Mouse (Mus musculus): ENCODE measurements around the gene Tdrd3.

DNA sequence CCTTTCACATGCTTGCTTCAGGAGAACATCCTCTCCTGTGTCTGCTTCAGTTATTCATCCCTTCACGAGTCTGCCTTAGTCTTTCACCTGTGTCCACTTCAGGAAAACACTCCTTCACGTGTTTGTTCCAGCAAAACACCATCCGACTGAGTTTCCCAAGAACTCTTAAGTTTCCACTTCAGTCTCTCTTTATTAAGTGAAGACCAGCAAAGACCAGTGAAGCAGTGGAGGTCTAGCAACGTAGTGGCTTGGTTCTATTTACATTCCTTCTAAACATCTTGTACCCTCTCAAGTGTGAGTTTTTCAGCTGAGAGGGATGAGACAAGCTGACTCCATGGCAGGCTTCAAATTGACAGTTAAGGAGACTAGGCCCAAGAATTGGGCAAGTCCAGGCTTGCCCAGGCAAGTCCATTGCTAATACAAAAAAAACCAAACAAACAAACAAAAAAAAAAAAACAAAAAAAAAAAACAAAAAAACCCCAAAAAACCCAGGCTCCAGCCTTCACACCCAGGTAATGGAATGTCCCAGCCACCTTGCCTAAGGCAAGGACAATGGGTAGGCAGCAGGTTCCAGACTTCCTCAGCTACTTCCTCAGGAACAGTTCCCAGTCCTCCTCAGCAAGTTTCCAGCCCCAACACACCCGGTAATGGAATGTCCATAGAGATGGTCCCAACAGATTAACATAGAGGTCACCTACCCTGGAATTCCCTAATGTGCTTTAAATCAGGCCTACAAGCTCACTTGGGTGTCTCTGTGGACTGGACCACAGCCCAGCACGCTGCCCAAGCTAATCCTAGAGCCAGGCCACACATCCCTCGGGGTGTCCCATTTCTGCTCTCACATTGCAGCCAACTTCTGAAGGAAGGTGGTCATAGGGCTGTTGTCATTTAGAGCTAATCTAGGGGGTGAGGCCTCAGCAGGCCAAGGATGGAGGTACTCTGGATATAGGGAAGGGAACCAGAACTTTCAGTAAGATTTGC, 31.9 kb upstream of the Tdrd3 start:
- TF ChIP-seq CTCF (IDR thresholded peaks at IDR 0.05; ENCODE audit: borderline replicate concordance, insufficient read depth, low read depth, low read length) (no peak), POLR2A (IDR thresholded peaks at IDR 0.05; ENCODE audit: borderline replicate concordance, insufficient read depth, low read length) (no peak)
